Mouse (Mus musculus): Measurements from ENCODE around the gene Nudt22.

DNA sequence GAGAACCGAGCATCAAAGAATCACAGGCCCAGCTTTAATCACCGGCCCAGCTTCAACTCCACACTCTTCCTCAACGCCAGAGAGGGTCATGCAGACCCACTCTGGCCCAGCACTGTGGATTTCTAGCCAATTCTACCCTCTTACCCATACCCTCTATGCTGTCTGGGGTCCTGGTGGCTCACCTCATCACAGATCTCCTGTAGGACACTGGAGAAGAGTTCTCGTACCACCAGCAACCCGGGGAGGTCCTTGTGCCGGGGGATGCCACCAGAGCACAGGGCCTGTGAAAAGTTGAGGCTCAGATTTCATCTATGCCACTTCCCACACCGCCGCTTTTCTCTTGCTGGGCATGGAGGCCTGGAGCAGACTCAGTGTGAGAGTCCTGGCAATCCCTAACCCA, 1.4 kb downstream of the Nudt22 start:
- TF ChIP-seq CTCF (IDR thresholded peaks at IDR 0.05; ENCODE audit: insufficient read depth, low read depth, low read length) (no peak), POLR2A (IDR thresholded peaks at IDR 0.05; ENCODE audit: insufficient read depth, low read depth, low read length) (no peak)
